Mouse (Mus musculus): ENCODE measurements at regions not wholly inside any gene's neighbourhood (a gene's known extent, or its start where the extent isn't known, plus 50 kb on each side); places are given as distances from the start of the nearest gene placed in this dataset.

DNA sequence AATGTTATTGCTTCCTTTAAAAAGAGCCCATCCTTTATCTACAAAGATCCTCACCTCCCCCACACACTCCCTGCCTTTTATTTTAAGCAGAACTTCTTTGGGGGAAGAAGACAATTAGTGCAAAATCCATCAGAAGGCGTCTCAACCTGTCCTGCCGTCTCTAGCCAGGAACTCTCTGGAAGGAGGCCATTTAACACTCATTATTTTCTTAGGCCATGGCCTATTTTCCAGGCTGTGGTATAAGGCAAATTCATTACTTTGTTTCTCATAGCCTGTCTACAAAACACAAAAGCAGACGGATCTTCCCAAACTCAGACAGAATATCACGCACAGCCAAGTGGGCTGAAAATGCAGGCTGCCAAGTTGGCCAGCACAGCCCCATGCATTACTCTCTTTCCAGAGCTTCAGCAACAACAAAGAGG lies 159.0 kb upstream of the Gm11146 start:
- no peak for TF ChIP-seq POLR2A (IDR thresholded peaks at IDR 0.05; ENCODE audit: control insufficient read depth, low read depth, low read length)
- TF ChIP-seq CTCF (IDR thresholded peaks at IDR 0.05; ENCODE audit: control insufficient read depth, insufficient read depth, insufficient replicate concordance, low read depth, low read length) = no peak
